Mouse (Mus musculus) megakaryocyte, adult 5-6 weeks (primary cell): ENCODE results near the gene Gabrg3. TPM values are rescaled to one million over a fixed set of nuclear protein-coding genes. Genes with fewer than 3 reads are reported as not detected.
"Not testable (repeated sequence)": the region's sequence is repeated elsewhere in the genome, so short reads cannot be mapped to it uniquely, and the experiment has no call there.

Source experiments
- ATAC-seq: 2 replicates; pipeline ENCODE4 v1.8.0; 2016; ENCODE audit warnings: mild to moderate bottlenecking, inconsistent platforms; ENCODE audit not compliant: poor library complexity, severe bottlenecking
- total RNA-seq, 2 experiments: library from RNA; stranded (forward) in 1 of 2; stranded (reverse) in 1 of 2; fragments of 153-499, 151-499 nt in 1 of 2; fragments of 221-1000, 200-1000 nt in 1 of 2; gene quantifications; 2 replicates each; pipeline versions ENCODE4 v1.2.3 to v1.2.4; 2015 to 2017

The Gabrg3 gene
- total RNA-seq, 2 experiments from 2014 or later = not detected

- ATAC-seq = no peak
These were observed 72.0 kb downstream of the Gabrg3 start for GRCm38 (mm10) chr7:57314971-57315370.

GRCm38 (mm10) chr7:57312018-57312417 is 75.0 kb downstream of the Gabrg3 start:
- no peak for ATAC-seq

- no peak for ATAC-seq
These were observed 79.7 kb downstream of the Gabrg3 start for GRCm38 (mm10) chr7:57307337-57307736.

GRCm38 (mm10) chr7:57296639-57297038 is 90.3 kb downstream of the Gabrg3 start:
- ATAC-seq = no peak

- ATAC-seq = no peak
These were observed 92.9 kb downstream of the Gabrg3 start for GRCm38 (mm10) chr7:57294127-57294526.

- no peak for ATAC-seq
These were observed 93.4 kb downstream of the Gabrg3 start for GRCm38 (mm10) chr7:57293564-57293963.

GRCm38 (mm10) chr7:57283186-57283585 is 103.8 kb downstream of the Gabrg3 start:
- ATAC-seq = no peak

- no peak for ATAC-seq
These were observed 108.1 kb downstream of the Gabrg3 start for GRCm38 (mm10) chr7:57278841-57279240.

GRCm38 (mm10) chr7:57260201-57260600 is 126.8 kb downstream of the Gabrg3 start:
- no peak for ATAC-seq

GRCm38 (mm10) chr7:57258893-57259574 is 128.0 kb downstream of the Gabrg3 start:
- ATAC-seq = no peak

- no peak for ATAC-seq
These were observed 143.0 kb downstream of the Gabrg3 start for GRCm38 (mm10) chr7:57243981-57244380.

GRCm38 (mm10) chr7:57214119-57214518 is 172.9 kb downstream of the Gabrg3 start:
- ATAC-seq = no peak

- no peak for ATAC-seq
These were observed 201.0 kb downstream of the Gabrg3 start for GRCm38 (mm10) chr7:57186015-57186414.

GRCm38 (mm10) chr7:57175891-57176545 is 211.0 kb downstream of the Gabrg3 start:
- ATAC-seq = not testable (repeated sequence)

- ATAC-seq = no peak
These were observed 220.1 kb downstream of the Gabrg3 start for GRCm38 (mm10) chr7:57166931-57167330.

GRCm38 (mm10) chr7:57158211-57158610 is 228.8 kb downstream of the Gabrg3 start:
- ATAC-seq = no peak

- no peak for ATAC-seq
These were observed 233.2 kb downstream of the Gabrg3 start for GRCm38 (mm10) chr7:57153743-57154142.

GRCm38 (mm10) chr7:57150768-57151167 is 236.2 kb downstream of the Gabrg3 start:
- no peak for ATAC-seq

- ATAC-seq = no peak
These were observed 248.8 kb downstream of the Gabrg3 start for GRCm38 (mm10) chr7:57138072-57138704.

GRCm38 (mm10) chr7:57133009-57133408 is 254.0 kb downstream of the Gabrg3 start:
- no peak for ATAC-seq

GRCm38 (mm10) chr7:57132471-57132870 is 254.5 kb downstream of the Gabrg3 start:
- no peak for ATAC-seq

GRCm38 (mm10) chr7:57100065-57100464 is 286.9 kb downstream of the Gabrg3 start:
- no peak for ATAC-seq
